Mouse (Mus musculus): ENCODE data around the gene Bbs5. TPM values are rescaled to one million over a fixed set of nuclear protein-coding genes. Genes with fewer than 3 reads are reported as not detected.

Gene Bbs5
- total RNA-seq, 2 experiments from 2014 or later: 6.5 to 9.2 TPM

Other genes with a start within 250 kb of the Bbs5 start
- gene Lrp2, start 61.1 kb upstream of the Bbs5 start, total RNA-seq (2021): 1 to 10 TPM in 1 of 2 experiments, under 1 TPM in 1; 0.45 to 1.2 TPM
- 1 to 10 TPM in 1 of 2 experiments, under 1 TPM in 1; 0.40 to 1.0 TPM for gene Klhl41, start 22.9 kb downstream of the Bbs5 start, total RNA-seq (2021)
- 10 to 100 TPM; 20.8 to 22.3 TPM for gene Fastkd1, start 66.3 kb downstream of the Bbs5 start, total RNA-seq (2021)
- 10 to 100 TPM; 61.5 to 65.5 TPM for gene Ppig, start 75.4 kb downstream of the Bbs5 start, total RNA-seq (2021)
- gene Ccdc173, start 142.4 kb downstream of the Bbs5 start, total RNA-seq (2021): 1 to 10 TPM; 1.1 to 1.3 TPM
- gene Phospho2, start 142.5 kb downstream of the Bbs5 start, total RNA-seq (2021): 10 to 100 TPM; 27.7 to 28.4 TPM
- gene Klhl23, start 174.8 kb downstream of the Bbs5 start, total RNA-seq (2021): 1 to 10 TPM; 5.9 to 6.0 TPM
- 100 to 1,000 TPM; 137 to 172 TPM for gene Ssb, start 214.4 kb downstream of the Bbs5 start, total RNA-seq (2021)
- 10 to 100 TPM; 15.7 to 17.3 TPM for gene Mettl5, start 238.4 kb downstream of the Bbs5 start, total RNA-seq (2021)